In genomic region chr11:70254931-70255531, GRCm38 (mm10) we compare ENCODE assay signal across 8 mouse cellular contexts. TPM values are rescaled to one million over a fixed set of nuclear protein-coding genes. Genes with fewer than 3 reads are reported as not detected.
DNase-seq lines count a peak whose midpoint lies in the region; ATAC-seq lines count a peak whose summit lies in the region.
"Had no signal": no experiment of that assay in that cellular context is flagged by ENCODE, and none has a peak within 500 bp of the region (broad histone marks: within the 10 kb centered on the region; RNA-seq: fewer than 3 reads in every experiment).

Gene Alox12, minus strand, starts transcription at chr11:70255353.

- ATAC-seq in kidney, embryonic 14.5 days (ENCODE audit: low FRiP score, low TSS enrichment): peak; percentile 72
- ATAC-seq in stomach, embryonic 15.5 days (ENCODE audit: insufficient read depth, low FRiP score, low read depth): 0 out of 2 replicates have a peak, but pooled peaks have one; percentile 59

- H3K4me3 ChIP-seq in brown adipose tissue, adult 24 weeks (ENCODE audit: insufficient read depth, low read depth, low read length): peak within 1 kb of the TSS; percentile 64
- H3K4me3 ChIP-seq in kidney, embryonic 14.5 days (ENCODE audit: low read length): peak within 1 kb of the TSS; percentile 32
- peak within 1 kb of the TSS; percentile 40 for H3K4me3 ChIP-seq in stomach, embryonic 15.5 days (replicated peaks)
- H3K4me3 ChIP-seq: erythroblast, embryonic 14.5 days had no signal

- peaks cover 39% of the 10 kb centered on the region for H3K27me3 ChIP-seq in kidney, embryonic 14.5 days (ENCODE audit: control insufficient read depth, insufficient read depth, low read length)
- peaks cover 27% of the 10 kb centered on the region for H3K27me3 ChIP-seq in stomach, embryonic 15.5 days (replicated peaks)

- peak within 1 kb of the TSS; percentile 50 for H3K4me2 ChIP-seq in kidney, embryonic 14.5 days (replicated peaks; ENCODE audit: low read depth, low read length)
- H3K4me2 ChIP-seq in stomach, embryonic 15.5 days: peak within 1 kb of the TSS; percentile 61

- 1% methylated on average over 25 of the region's 25 CpGs for WGBS in kidney, embryonic 14.5 days
- 2% methylated on average over 25 of the region's 25 CpGs for WGBS in stomach, embryonic 15.5 days

- H3K36me3 ChIP-seq in kidney, embryonic 14.5 days (ENCODE audit: control insufficient read depth, insufficient read depth, low read length): no peaks in the 10 kb centered on the region
- no peaks in the 10 kb centered on the region for H3K36me3 ChIP-seq in stomach, embryonic 15.5 days

- H3K4me1 ChIP-seq in brown adipose tissue, adult 24 weeks (ENCODE audit: control insufficient read depth, insufficient read depth, insufficient read length, low read length): no peaks in the 10 kb centered on the region
- no peaks in the 10 kb centered on the region for H3K4me1 ChIP-seq in kidney, embryonic 14.5 days (ENCODE audit: control insufficient read depth, insufficient read depth, low read length)
- peaks cover 15% of the 10 kb centered on the region for H3K4me1 ChIP-seq in stomach, embryonic 15.5 days

- DNase-seq in R1 (ENCODE audit: low read depth, low spot score): peak; percentile 75
- DNase-seq in heart, adult 9 months (ENCODE audit: low spot score in 2 of 2): peak; percentile 37 to 58
- peak; percentile 72 for DNase-seq in lung, postnatal 10 days
- DNase-seq in frontal cortex, postnatal 10 days (ENCODE audit: low spot score in 2 of 2): no peak

- H3K27ac ChIP-seq in brown adipose tissue, adult 24 weeks (replicated peaks; ENCODE audit: low read depth, low read length): no peak within 1 kb of the TSS
- no peak within 1 kb of the TSS for H3K27ac ChIP-seq in kidney, embryonic 14.5 days (ENCODE audit: low read depth, low read length)
- H3K27ac ChIP-seq in stomach, embryonic 15.5 days: peak within 1 kb of the TSS; percentile 49; the same call in 1 of the 2 replicates

- no peaks in the 10 kb centered on the region for H3K9me3 ChIP-seq in kidney, embryonic 14.5 days (ENCODE audit: control insufficient read depth, low read length)
- no peaks in the 10 kb centered on the region for H3K9me3 ChIP-seq in stomach, embryonic 15.5 days

- no peak within 1 kb of the TSS for H3K9ac ChIP-seq in kidney, embryonic 14.5 days (ENCODE audit: low read depth, low read length)
- 0 out of 2 replicates have a peak within 1 kb of the TSS, but pooled peaks have one; percentile 17 for H3K9ac ChIP-seq in stomach, embryonic 15.5 days

RNA-seq across cellular contexts. Expression of gene Alox12, which starts in this region (rescaled TPM):
- polyA plus RNA-seq in brown adipose tissue, adult 24 weeks (2012; ENCODE audit: insufficient read depth, insufficient read length, missing spikeins): 0.44 and 1.5 TPM in 2 replicates
- 3.3 and 3.6 TPM in 2 replicates for polyA plus RNA-seq in kidney, embryonic 14.5 days (2014; fragmentation: Nextera tagmentation; extraction: Ambion mirVana)
- polyA plus RNA-seq in stomach, embryonic 15.5 days (2015; fragmentation: Nextera tagmentation; extraction: Ambion mirVana): 11.7 and 12.9 TPM in 2 replicates

Comparison
In these comparisons a context has a peak if more than half of its experiments do, and no peak if none do; other contexts are left out.
1. DNase-seq: peak in R1 (single experiment), heart, adult 9 months (2 of 2) and lung, postnatal 10 days (single experiment); none in frontal cortex, postnatal 10 days (0 of 2).
2. Peak in every context shown above with its lines, with median percentiles within 50 percentile points of each other: H3K4me3 ChIP-seq.